Mouse (Mus musculus): ENCODE results near the gene Eif3g. TPM values are rescaled to one million over a fixed set of nuclear protein-coding genes. Genes with fewer than 3 reads are reported as not detected.

The Eif3g gene
- total RNA-seq, 2 experiments from 2014 or later, result 23.2 to 26.3 TPM

GRCm38 (mm10) chr9:20889185-20890141 is 9.0 kb downstream of the Eif3g start:
- ATAC-seq (replicated peaks; ENCODE audit: low FRiP score, poor library complexity, severe bottlenecking), result no peak

- no peak for ATAC-seq (replicated peaks; ENCODE audit: low FRiP score, poor library complexity, severe bottlenecking)
Measured at GRCm38 (mm10) chr9:20888386-20888765, 10.0 kb downstream of the Eif3g start.

DNA sequence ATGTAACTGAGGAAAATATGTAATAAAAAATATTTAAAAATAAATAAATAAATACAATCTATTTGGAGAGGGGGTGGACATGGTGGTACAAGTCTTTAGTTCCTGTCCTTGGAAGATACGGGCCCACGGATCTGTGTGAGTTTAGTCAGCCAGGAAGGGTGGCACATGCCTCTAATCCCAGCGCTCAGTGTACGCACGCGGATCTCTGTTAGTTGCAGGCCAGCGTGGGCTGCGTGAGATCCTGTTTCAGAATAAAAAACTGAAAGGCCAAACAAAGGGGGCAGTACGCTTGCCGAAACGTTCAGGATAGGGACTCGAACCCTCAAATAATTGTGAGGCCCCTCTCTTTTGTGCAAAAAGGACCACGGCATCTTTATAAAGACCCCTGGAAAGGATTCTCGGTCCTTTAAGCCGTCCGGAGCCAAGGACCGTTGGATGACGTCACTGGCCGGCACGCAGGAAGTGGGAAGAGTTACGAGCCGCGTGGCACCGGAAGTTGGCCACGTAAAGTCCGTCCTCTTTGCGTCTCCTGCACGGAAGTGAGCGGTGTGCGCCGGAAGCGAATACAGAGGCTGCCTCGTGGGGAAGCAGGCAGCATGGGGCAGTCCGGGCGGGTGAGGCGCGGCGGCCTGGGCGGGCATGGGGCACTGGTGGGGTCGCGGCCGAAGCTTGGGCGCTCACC is 10.6 kb downstream of the Eif3g start, which contains the start of gene Ppan:
Gene Ppan (plus strand): TSS at position 472 of the 682 bp plus-strand sequence.
- ATAC-seq (replicated peaks; ENCODE audit: low FRiP score, poor library complexity, severe bottlenecking), result peak; percentile 100

- ATAC-seq (replicated peaks; ENCODE audit: low FRiP score, poor library complexity, severe bottlenecking), result no peak
Measured at GRCm38 (mm10) chr9:20887191-20887590, 11.2 kb downstream of the Eif3g start.

- no peak for ATAC-seq (replicated peaks; ENCODE audit: low FRiP score, poor library complexity, severe bottlenecking)
Measured at GRCm38 (mm10) chr9:20886563-20886962, 11.9 kb downstream of the Eif3g start.

DNA sequence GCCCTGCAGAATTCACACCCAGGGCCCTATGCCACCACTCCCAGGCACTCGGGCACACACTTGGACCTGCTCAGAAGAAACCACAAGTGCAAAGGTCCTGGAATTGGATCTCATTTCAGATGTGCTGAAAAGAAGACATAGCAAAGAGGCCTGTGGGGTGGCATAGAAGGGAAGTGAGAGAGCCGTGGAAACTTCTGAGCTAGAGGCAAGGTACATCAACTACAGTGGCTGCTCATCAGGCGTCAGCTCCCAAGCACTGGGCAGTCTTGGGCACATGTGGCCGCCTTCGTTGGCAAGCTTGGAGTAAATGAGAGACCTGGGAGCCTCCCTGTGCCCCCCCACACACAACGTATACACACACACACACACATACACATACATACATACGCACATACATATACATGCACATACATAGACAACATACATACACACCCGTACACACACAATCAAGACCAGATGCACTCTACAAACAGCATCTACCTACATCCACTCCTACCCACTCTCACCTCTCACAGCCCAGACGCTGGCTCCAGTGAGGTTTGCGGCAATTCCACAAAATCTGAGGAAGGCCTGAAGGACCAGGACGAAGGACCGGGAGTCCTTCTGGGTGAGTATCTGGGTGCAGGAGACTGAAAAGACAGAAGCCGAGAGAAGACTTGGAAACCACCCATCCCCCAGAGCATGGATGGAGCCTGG is 19.2 kb downstream of the Eif3g start, which contains the start of gene Angptl6:
Gene Angptl6 (minus strand): TSS at position 631 of the 696 bp plus-strand sequence.
- no peak for ATAC-seq (replicated peaks; ENCODE audit: low FRiP score, poor library complexity, severe bottlenecking)

- no peak for ATAC-seq (replicated peaks; ENCODE audit: low FRiP score, poor library complexity, severe bottlenecking)
Measured at GRCm38 (mm10) chr9:20878710-20879065, 19.7 kb downstream of the Eif3g start.

DNA sequence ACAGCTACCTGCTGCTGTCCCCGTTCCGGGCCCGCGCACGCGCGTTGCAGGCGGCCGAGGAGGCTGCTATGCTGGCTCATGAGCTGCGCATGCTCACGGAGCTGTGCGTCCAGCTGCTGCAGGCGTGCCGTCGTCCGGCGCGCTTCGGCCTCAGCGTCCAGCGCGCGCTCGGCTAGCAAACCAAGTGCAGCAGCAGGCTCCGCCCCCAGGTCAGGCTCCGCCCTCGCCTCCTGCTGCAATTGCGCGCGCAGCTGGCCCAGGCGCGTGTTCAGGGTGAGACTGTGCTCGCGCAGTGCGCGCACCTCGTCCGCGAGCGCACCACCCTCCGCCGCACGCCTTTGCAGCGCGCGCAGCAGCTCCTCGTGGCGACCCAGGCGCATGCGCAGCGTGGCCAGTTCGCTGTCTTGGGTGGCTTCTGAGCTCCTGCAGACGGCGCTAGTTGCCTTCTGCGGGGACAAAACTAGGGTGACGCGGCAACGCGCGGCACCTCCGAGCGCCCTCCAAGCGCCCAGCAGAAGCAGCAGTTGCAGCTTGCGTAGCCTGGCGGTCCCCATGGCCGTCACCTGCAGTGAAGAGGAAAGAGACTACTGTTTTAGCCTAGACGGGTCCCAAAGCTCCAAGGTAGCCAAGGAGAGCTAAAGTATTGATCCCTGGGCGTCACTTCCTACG is 20.2 kb downstream of the Eif3g start:
- peak; percentile 92 for ATAC-seq (replicated peaks; ENCODE audit: low FRiP score, poor library complexity, severe bottlenecking)

- ATAC-seq (replicated peaks; ENCODE audit: low FRiP score, poor library complexity, severe bottlenecking), result no peak
Measured at GRCm38 (mm10) chr9:20877118-20878040, 21.0 kb downstream of the Eif3g start.

- no peak for ATAC-seq (replicated peaks; ENCODE audit: low FRiP score, poor library complexity, severe bottlenecking)
Measured at GRCm38 (mm10) chr9:20876318-20877117, 21.9 kb downstream of the Eif3g start.

GRCm38 (mm10) chr9:20875021-20875790 is 23.2 kb downstream of the Eif3g start:
- no peak for ATAC-seq (replicated peaks; ENCODE audit: low FRiP score, poor library complexity, severe bottlenecking)

DNA sequence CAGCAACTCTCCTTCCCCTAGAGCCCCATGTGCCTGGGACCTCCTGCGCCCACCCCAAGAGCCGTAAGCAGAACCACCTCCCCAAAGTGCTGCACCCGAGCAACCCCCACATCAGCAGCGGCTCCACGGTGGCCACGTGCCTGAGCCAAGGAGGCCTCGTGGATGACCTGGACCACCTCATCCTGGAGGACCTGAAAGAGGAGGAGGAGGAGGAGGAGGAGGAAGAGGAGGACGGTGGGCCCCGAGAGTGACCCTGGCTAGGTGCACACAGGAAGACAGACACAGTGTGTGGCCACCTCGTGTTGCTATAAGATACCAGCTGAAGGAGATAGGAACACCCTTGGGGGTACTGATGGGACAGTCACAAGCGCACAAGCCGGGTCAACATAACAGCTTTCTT is 24.9 kb downstream of the Eif3g start:
- no peak for ATAC-seq (replicated peaks; ENCODE audit: low FRiP score, poor library complexity, severe bottlenecking)

- no peak for ATAC-seq (replicated peaks; ENCODE audit: low FRiP score, poor library complexity, severe bottlenecking)
Measured at GRCm38 (mm10) chr9:20872991-20873390, 25.4 kb downstream of the Eif3g start.

DNA sequence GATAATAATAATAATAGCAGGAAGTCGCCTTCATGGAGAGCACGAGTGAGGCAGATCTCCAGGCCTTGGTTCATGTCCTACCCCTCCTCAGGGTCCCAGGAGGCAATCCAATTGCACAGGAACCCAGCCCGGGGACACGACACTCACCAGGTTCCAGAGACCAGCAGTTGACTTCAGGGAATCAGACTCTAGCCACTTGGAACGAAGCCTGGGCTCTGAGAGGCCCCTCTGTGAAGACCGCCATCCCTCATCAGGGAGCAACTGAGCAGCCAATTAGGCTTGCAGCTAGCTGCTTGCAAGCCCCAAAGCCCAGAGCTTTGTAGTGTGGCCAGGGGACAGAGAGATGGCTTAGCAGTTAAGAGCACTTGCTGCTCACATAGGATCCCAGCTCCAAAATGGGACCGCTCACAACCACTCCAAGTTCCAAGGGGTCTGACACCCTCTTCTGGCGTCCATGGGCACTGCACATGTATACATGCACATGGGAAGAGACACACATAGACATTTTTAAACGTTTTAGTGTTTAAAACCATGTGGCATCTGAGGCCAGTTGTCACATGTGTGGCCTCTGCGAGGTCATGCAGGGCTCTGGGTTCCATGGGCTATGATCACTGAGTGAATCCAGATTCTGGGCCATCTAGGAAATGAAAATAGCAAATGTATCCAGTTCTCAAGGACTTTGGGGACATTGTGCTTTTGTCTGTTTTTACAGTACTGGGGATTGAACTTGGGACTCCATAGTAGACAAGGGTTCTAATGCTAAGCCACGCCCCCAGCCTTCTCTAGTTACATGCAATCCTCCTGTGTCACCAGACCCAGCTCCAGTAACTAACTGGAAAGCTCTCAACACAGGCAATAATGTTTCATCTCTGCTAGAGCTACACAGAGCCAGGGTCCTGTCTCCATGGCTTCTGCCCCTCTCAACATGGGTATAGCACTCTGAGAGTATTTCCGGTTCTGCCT is 27.9 kb downstream of the Eif3g start:
- ATAC-seq (replicated peaks; ENCODE audit: low FRiP score, poor library complexity, severe bottlenecking), result no peak

DNA sequence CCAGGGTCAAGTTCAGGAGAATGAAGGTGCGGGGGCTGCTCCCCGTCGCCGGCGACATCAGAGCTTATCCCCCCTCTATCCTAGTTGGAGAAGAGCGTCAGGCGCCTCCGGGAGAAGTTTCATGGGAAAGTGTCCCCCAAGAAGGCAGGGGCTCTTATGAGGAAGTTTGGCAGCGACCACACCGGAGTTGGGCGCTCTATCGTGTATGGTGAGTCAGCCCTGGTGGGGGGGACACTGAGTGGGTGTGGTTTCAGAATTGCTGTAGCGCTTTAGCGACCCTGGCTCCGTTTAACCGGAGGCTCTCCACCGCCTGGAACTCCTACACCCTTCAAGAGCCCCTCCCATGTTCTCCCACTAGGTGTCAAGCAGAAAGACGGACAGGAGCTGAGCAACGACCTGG is 29.2 kb downstream of the Eif3g start:
- no peak for ATAC-seq (replicated peaks; ENCODE audit: low FRiP score, poor library complexity, severe bottlenecking)

- no peak for ATAC-seq (replicated peaks; ENCODE audit: low FRiP score, poor library complexity, severe bottlenecking)
Measured at GRCm38 (mm10) chr9:20868448-20869001, 29.9 kb downstream of the Eif3g start, which contains the start of gene A230050P20Rik. Gene A230050P20Rik (plus strand): TSS chr9:20868642.
